Mouse (Mus musculus) liver, embryonic 14.5 days (tissue): ENCODE data around the gene Galnt10.

Experiments
- CTCF ChIP-seq: IDR thresholded peaks from 2 replicates; pipeline ENCODE4 v1.5.1; 2016; ENCODE audit warnings: antibody characterized with exemption, low read depth, control low read depth
- EP300 ChIP-seq: IDR thresholded peaks from 2 replicates; pipeline ENCODE4 v1.6.1; 2016; ENCODE audit warnings: antibody characterized with exemption, low read depth

DNA sequence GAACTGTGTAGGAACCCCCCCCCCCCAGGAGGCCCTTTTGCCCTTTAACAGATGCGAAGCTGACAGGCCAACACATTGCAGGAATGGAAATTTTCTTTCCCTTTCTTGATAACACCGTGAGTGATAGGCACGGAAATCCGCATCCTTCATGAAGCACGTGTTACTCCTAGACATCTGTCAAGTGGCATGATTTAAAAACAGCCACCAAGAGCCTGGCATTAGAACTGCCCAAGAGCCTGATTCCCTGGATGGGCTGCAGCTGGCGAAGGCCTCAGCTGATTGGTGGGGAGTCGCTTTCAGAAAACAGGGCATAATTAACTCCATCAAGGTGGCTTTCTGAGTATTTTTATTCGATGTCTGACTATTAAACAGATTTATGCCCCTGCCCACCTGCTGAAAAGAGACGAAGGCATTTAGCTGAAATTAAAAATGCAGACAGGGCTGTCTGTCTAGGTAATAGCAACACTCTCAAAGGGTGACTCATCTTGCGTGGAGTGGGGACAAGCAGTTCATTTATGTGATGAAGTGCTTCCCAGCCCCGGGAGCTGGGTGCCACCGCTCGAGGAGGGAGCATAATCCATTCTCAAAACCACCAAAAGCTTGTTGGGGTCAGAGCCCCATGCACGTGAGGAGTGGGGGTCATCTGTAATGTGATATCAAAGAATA is 108.4 kb downstream of the Galnt10 start:
- TF ChIP-seq CTCF (no peak), EP300 (no peak)
